Mouse (Mus musculus) midbrain, embryonic 12.5 days (tissue): ENCODE results near the gene Dnajb1. TPM values are rescaled to one million over a fixed set of nuclear protein-coding genes. Genes with fewer than 3 reads are reported as not detected.
"Not testable (repeated sequence)": the region's sequence is repeated elsewhere in the genome, so short reads cannot be mapped to it uniquely, and the experiment has no call there.

Source experiments
- ATAC-seq: fragments of 200-750 bp; cut with Nextera tagmentation; 2 replicates; pipeline ENCODE4 v1.8.0; 2017; ENCODE audit warnings: low read depth, moderate TSS enrichment, moderate library complexity; ENCODE audit not compliant: low FRiP score
- H3K27ac ChIP-seq: fragments of 300-500 bp; sonication (generic); replicated peaks from 2 replicates; pipeline ENCODE4 v1.5.1; 2016; ENCODE audit warnings: mild to moderate bottlenecking
- H3K27me3 ChIP-seq: fragments of 300-500 bp; sonication (generic); 2 replicates; pipeline ENCODE4 v1.6.1; 2016; ENCODE audit warnings: mild to moderate bottlenecking
- H3K36me3 ChIP-seq: fragments of 300-500 bp; sonication (generic); 2 replicates; pipeline ENCODE4 v1.6.1; 2016
- H3K4me1 ChIP-seq: fragments of 300-500 bp; sonication (generic); 2 replicates; pipeline ENCODE4 v1.6.1; 2016
- H3K4me2 ChIP-seq: fragments of 300-500 bp; sonication (generic); replicated peaks from 2 replicates; pipeline ENCODE4 v1.6.1; 2016; ENCODE audit warnings: mild to moderate bottlenecking, moderate library complexity
- H3K4me3 ChIP-seq: fragments of 300-500 bp; sonication (generic); 2 replicates; pipeline ENCODE4 v1.5.1; 2016; ENCODE audit warnings: mild to moderate bottlenecking
- H3K9ac ChIP-seq: fragments of 300-500 bp; sonication (generic); replicated peaks from 2 replicates; pipeline ENCODE4 v1.6.1; 2016; ENCODE audit warnings: mild to moderate bottlenecking, moderate library complexity
- H3K9me3 ChIP-seq: fragments of 300-500 bp; sonication (generic); 2 replicates; pipeline ENCODE4 v1.6.1; 2016; ENCODE audit warnings: mild to moderate bottlenecking
- WGBS: fragments of 180-500 bp; shearing (Covaris S2); methylation state at CpG from one replicate; pipeline ENCODE4 v1.1.7; 2016; 5-methylcytosine and 5-hydroxymethylcytosine counted together
- polyA plus RNA-seq: library from polyadenylated mRNA; unstranded; fragments of >200 nt; fragmentation: Nextera tagmentation; extraction: Ambion mirVana; gene quantifications from 2 replicates; pipeline ENCODE4 v1.2.1, GENCODE M21; 2016

Gene Dnajb1
- 66.4 and 67.7 TPM in 2 replicates for polyA plus RNA-seq

GRCm38 (mm10) chr8:83607661-83608397, at the start of gene Dnajb1, which contains the start of gene Tecr:
Gene Dnajb1 (plus strand): TSS chr8:83608193.
Gene Tecr (minus strand): TSS chr8:83607971.
- Histone ChIP-seq H3K9ac (peak within 1 kb of the TSS; percentile 90), H3K4me2 (peak within 1 kb of the TSS; percentile 79), H3K4me3 (peak within 1 kb of the TSS; percentile 84), H3K4me1 (peaks cover 27% of the 10 kb centered on the region), H3K36me3 (peaks cover 30% of the 10 kb centered on the region), H3K27ac (peak within 1 kb of the TSS; percentile 97), H3K27me3 (no peaks in the 10 kb centered on the region), H3K9me3 (no peaks in the 10 kb centered on the region)
- ATAC-seq: peak; percentile 97
- WGBS: under 1% methylated on average over 65 of the region's 69 CpGs

- peaks cover 6% of the 10 kb centered on the region for H3K4me1 ChIP-seq
- no peaks in the 10 kb centered on the region for H3K9me3 ChIP-seq
- whole genome bisulfite sequencing: 87% methylated on average over 3 of the region's 3 CpGs
- no peaks in the 10 kb centered on the region for H3K36me3 ChIP-seq
- no peaks in the 10 kb centered on the region for H3K27me3 ChIP-seq
- H3K9ac ChIP-seq: no peak overlapping the region
- no peak overlapping the region for H3K27ac ChIP-seq
- ATAC-seq: no peak
- H3K4me3 ChIP-seq: no peak overlapping the region
- no peak overlapping the region for H3K4me2 ChIP-seq
Observed at GRCm38 (mm10) chr8:83562669-83563068, 45.3 kb upstream of the Dnajb1 start.

- no peak overlapping the region for H3K4me3 ChIP-seq
- H3K36me3 ChIP-seq: no peaks in the 10 kb centered on the region
- no peak overlapping the region for H3K4me2 ChIP-seq
- H3K9me3 ChIP-seq: no peaks in the 10 kb centered on the region
- no peaks in the 10 kb centered on the region for H3K27me3 ChIP-seq
- WGBS: 77% methylated on average over 4 of the region's 4 CpGs
- ATAC-seq: no peak
- H3K27ac ChIP-seq: no peak overlapping the region
- peaks cover 11% of the 10 kb centered on the region for H3K4me1 ChIP-seq
- H3K9ac ChIP-seq: no peak overlapping the region
Observed at GRCm38 (mm10) chr8:83563246-83563645, 44.7 kb upstream of the Dnajb1 start.

GRCm38 (mm10) chr8:83565731-83566375, 42.1 kb upstream of the Dnajb1 start:
- H3K27ac ChIP-seq: no peak overlapping the region
- H3K9ac ChIP-seq: no peak overlapping the region
- WGBS: 79% methylated on average over 9 of the region's 9 CpGs
- H3K27me3 ChIP-seq: no peaks in the 10 kb centered on the region
- H3K9me3 ChIP-seq: no peaks in the 10 kb centered on the region
- peaks cover 18% of the 10 kb centered on the region for H3K4me1 ChIP-seq
- peaks cover 17% of the 10 kb centered on the region for H3K36me3 ChIP-seq
- ATAC-seq: no peak; the same call in 1 of the 2 replicates
- no peak overlapping the region for H3K4me3 ChIP-seq
- H3K4me2 ChIP-seq: no peak overlapping the region

- peak; percentile 91 for ATAC-seq
- H3K4me3 ChIP-seq: peak within 1 kb of the TSS; percentile 75
- H3K9me3 ChIP-seq: no peaks in the 10 kb centered on the region
- peak within 1 kb of the TSS; percentile 78 for H3K27ac ChIP-seq
- H3K9ac ChIP-seq: peak within 1 kb of the TSS; percentile 88
- no peaks in the 10 kb centered on the region for H3K27me3 ChIP-seq
- peak within 1 kb of the TSS; percentile 78 for H3K4me2 ChIP-seq
- peaks cover 18% of the 10 kb centered on the region for H3K4me1 ChIP-seq
- 1% methylated on average over 48 of the region's 48 CpGs for WGBS
- peaks cover 26% of the 10 kb centered on the region for H3K36me3 ChIP-seq
Observed at GRCm38 (mm10) chr8:83566469-83567395, 41.3 kb upstream of the Dnajb1 start, which contains the start of gene Ndufb7. Gene Ndufb7 (plus strand): TSS chr8:83566671.

- Histone ChIP-seq H3K27ac (no peak overlapping the region), H3K4me2 (peak overlapping the region; percentile 78), H3K27me3 (no peaks in the 10 kb centered on the region), H3K4me1 (peaks cover 18% of the 10 kb centered on the region), H3K36me3 (peaks cover 36% of the 10 kb centered on the region), H3K9me3 (no peaks in the 10 kb centered on the region), H3K4me3 (peak overlapping the region; percentile 75), H3K9ac (peak overlapping the region; percentile 88)
- no peak for ATAC-seq
- WGBS: 44% methylated on average over 3 of the region's 3 CpGs
Observed at GRCm38 (mm10) chr8:83567668-83568067, 40.3 kb upstream of the Dnajb1 start.

DNA sequence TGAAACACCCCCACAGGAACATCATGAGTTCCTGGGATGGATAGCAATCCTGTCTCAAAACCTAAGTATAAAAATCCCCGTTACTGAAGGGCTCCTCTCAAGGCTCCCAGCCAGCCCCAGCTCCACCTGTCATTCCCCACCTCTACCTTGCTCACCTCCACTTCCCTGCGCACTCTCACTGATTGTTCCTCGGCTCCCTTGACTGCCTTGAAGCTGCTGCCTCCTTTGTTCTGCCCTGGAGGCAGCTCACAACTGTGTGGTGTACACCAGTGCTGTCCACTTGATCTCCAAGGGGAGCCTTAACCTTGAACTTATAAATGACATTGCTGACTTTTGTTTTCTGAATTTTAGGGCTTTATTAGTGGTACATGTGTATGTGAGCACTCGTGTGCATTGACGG, 39.9 kb upstream of the Dnajb1 start:
- H3K4me1 ChIP-seq: peaks cover 18% of the 10 kb centered on the region
- no peak for ATAC-seq
- WGBS: 75% methylated on average over 5 of the region's 5 CpGs
- H3K27me3 ChIP-seq: no peaks in the 10 kb centered on the region
- H3K27ac ChIP-seq: no peak overlapping the region
- H3K36me3 ChIP-seq: peaks cover 40% of the 10 kb centered on the region
- H3K9me3 ChIP-seq: no peaks in the 10 kb centered on the region
- peak overlapping the region; percentile 78; the same call in 1 of the 2 replicates for H3K4me2 ChIP-seq
- peak overlapping the region; percentile 75; the same call in 1 of the 2 replicates for H3K4me3 ChIP-seq
- peak overlapping the region; percentile 88; the same call in 1 of the 2 replicates for H3K9ac ChIP-seq

- Histone ChIP-seq H3K27ac (no peak overlapping the region), H3K9ac (no peak overlapping the region), H3K36me3 (peaks cover 46% of the 10 kb centered on the region), H3K4me3 (no peak overlapping the region), H3K9me3 (no peaks in the 10 kb centered on the region), H3K4me1 (peaks cover 18% of the 10 kb centered on the region), H3K27me3 (no peaks in the 10 kb centered on the region), H3K4me2 (no peak overlapping the region)
- ATAC-seq: no peak
- 83% methylated on average over 5 of the region's 5 CpGs for WGBS
Observed at GRCm38 (mm10) chr8:83568755-83569154, 39.2 kb upstream of the Dnajb1 start.

GRCm38 (mm10) chr8:83569165-83569564, 38.8 kb upstream of the Dnajb1 start:
- no peak overlapping the region for H3K9ac ChIP-seq
- H3K27ac ChIP-seq: 0 out of 2 replicates have a peak overlapping the region, but pooled peaks have one; percentile 4
- H3K4me1 ChIP-seq: peaks cover 18% of the 10 kb centered on the region
- WGBS: 81% methylated on average over 4 of the region's 4 CpGs
- H3K4me2 ChIP-seq: no peak overlapping the region
- no peak overlapping the region for H3K4me3 ChIP-seq
- ATAC-seq: no peak
- no peaks in the 10 kb centered on the region for H3K27me3 ChIP-seq
- H3K36me3 ChIP-seq: peaks cover 51% of the 10 kb centered on the region
- no peaks in the 10 kb centered on the region for H3K9me3 ChIP-seq

GRCm38 (mm10) chr8:83570272-83571000, 37.6 kb upstream of the Dnajb1 start:
- 91% methylated on average over 15 of the region's 15 CpGs for WGBS
- Histone ChIP-seq H3K4me2 (no peak overlapping the region), H3K4me1 (peaks cover 22% of the 10 kb centered on the region), H3K36me3 (peaks cover 57% of the 10 kb centered on the region), H3K27me3 (no peaks in the 10 kb centered on the region), H3K4me3 (no peak overlapping the region), H3K9me3 (no peaks in the 10 kb centered on the region), H3K27ac (no peak overlapping the region), H3K9ac (no peak overlapping the region)
- no peak for ATAC-seq

DNA sequence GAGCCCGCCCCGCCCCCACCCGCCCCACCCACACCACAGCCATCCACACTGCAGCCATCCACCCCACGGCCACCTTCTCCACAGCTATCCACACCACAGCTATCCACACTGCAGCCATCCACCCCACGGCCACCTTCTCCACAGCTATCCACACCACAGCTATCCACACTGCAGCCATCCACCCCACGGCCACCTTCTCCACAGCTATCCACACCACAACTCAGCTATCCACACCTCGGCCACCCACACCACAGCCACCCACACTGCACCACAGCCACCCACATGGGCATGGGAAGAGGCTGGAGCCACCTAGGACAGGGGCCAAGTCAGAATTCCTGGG, 37.0 kb upstream of the Dnajb1 start:
- H3K4me3 ChIP-seq, H3K9ac ChIP-seq, ATAC-seq, H3K27ac ChIP-seq, H3K4me2 ChIP-seq, H3K27me3 ChIP-seq, H3K9me3 ChIP-seq: not testable (repeated sequence)
- 98% methylated on average over 3 of the region's 7 CpGs for WGBS
- Histone ChIP-seq H3K36me3 (peaks cover 57% of the 10 kb centered on the region), H3K4me1 (peaks cover 25% of the 10 kb centered on the region)
